Comparison of ENCODE assay signal across 19 mouse cellular contexts in genomic region chr12:31003795-31004194, GRCm38 (mm10).
"Had no signal": no experiment of that assay in that cellular context is flagged by ENCODE, and none has a peak within 500 bp of the region (broad histone marks: within the 10 kb centered on the region; RNA-seq: fewer than 3 reads in every experiment).

No protein-coding gene starts in this region.

- H3K27ac ChIP-seq: intestine, embryonic 15.5 days; limb, embryonic 12.5 days; limb, embryonic 15.5 days; liver, embryonic 14.5 days; macrophage; midbrain, embryonic 12.5 days; midbrain, embryonic 15.5 days; neural tube, embryonic 12.5 days; neural tube, embryonic 15.5 days; stomach, embryonic 15.5 days had no signal

- H3K36me3 ChIP-seq: intestine, embryonic 15.5 days; limb, embryonic 12.5 days; limb, embryonic 15.5 days; midbrain, embryonic 12.5 days; midbrain, embryonic 15.5 days; neural tube, embryonic 12.5 days; neural tube, embryonic 15.5 days; stomach, embryonic 15.5 days had no signal

- H3K4me3 ChIP-seq: intestine, embryonic 15.5 days; limb, embryonic 12.5 days; limb, embryonic 15.5 days; midbrain, embryonic 12.5 days; midbrain, embryonic 15.5 days; neural tube, embryonic 12.5 days; neural tube, embryonic 15.5 days; stomach, embryonic 15.5 days had no signal

- H3K4me1 ChIP-seq: intestine, embryonic 15.5 days; limb, embryonic 15.5 days; midbrain, embryonic 12.5 days; midbrain, embryonic 15.5 days; neural tube, embryonic 12.5 days; neural tube, embryonic 15.5 days; stomach, embryonic 15.5 days had no signal

- ATAC-seq: intestine, embryonic 15.5 days; liver, postnatal 0 days; lung, postnatal 0 days; midbrain, embryonic 15.5 days had no signal

- H3K9me3 ChIP-seq: intestine, embryonic 15.5 days; limb, embryonic 12.5 days; limb, embryonic 15.5 days; midbrain, embryonic 12.5 days; midbrain, embryonic 15.5 days; neural tube, embryonic 12.5 days; neural tube, embryonic 15.5 days; stomach, embryonic 15.5 days had no signal

- H3K4me2 ChIP-seq: intestine, embryonic 15.5 days; limb, embryonic 12.5 days; limb, embryonic 15.5 days; liver, embryonic 11.5 days; lung, embryonic 14.5 days; midbrain, embryonic 12.5 days; midbrain, embryonic 15.5 days; neural tube, embryonic 12.5 days; neural tube, embryonic 15.5 days; stomach, embryonic 15.5 days had no signal

- H3K27me3 ChIP-seq: intestine, embryonic 15.5 days; limb, embryonic 15.5 days; midbrain, embryonic 12.5 days; midbrain, embryonic 15.5 days; neural tube, embryonic 12.5 days; neural tube, embryonic 15.5 days; stomach, embryonic 15.5 days had no signal

- H3K9ac ChIP-seq: intestine, embryonic 15.5 days; limb, embryonic 12.5 days; limb, embryonic 15.5 days; liver, embryonic 14.5 days; liver, postnatal 0 days; lung, embryonic 14.5 days; midbrain, embryonic 12.5 days; midbrain, embryonic 15.5 days; neural tube, embryonic 12.5 days; neural tube, embryonic 15.5 days; stomach, embryonic 15.5 days had no signal

- DNase-seq: left cerebral cortex, postnatal 4 days; liver, postnatal 0 days; lung, embryonic 14.5 days; right cerebral cortex, adult 18-20 months; right cerebral cortex, postnatal 14 days; right cerebral cortex, postnatal 4 days; thymus, postnatal 25 days had no signal
